ENCODE assay signal across 25 mouse cellular contexts in the genomic region with DNA sequence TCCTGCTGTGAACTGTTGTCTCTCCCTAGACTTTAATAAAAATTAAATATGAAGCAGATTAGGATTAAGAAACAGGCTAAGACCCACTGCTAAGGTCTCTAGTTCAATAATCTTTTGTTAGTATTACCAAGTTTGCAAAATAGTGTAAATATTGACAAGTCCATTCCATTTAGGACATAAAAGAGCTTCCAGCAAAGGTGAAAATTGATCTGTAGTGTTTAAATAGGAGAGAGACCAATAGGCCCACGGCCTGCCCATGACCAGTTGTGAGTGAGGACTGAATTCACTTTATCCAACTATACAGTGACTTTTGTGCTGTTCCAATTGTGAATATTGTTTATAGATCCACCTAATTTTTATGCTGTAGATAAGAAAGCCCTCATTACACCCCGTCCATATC. TPM values are rescaled to one million over a fixed set of nuclear protein-coding genes. Genes with fewer than 3 reads are reported as not detected.
"Had no signal": no experiment of that assay in that cellular context is flagged by ENCODE, and none has a peak within 500 bp of the region (broad histone marks: within the 10 kb centered on the region; RNA-seq: fewer than 3 reads in every experiment).

No protein-coding gene starts in this region.

- H3K4me2 ChIP-seq: kidney, embryonic 15.5 days; midbrain, embryonic 11.5 days had no signal

- H3K27me3 ChIP-seq: kidney, embryonic 15.5 days had no signal

- H3K4me3 ChIP-seq: kidney, embryonic 15.5 days; left cerebral cortex, adult 2 months had no signal

- H3K27ac ChIP-seq: kidney, embryonic 15.5 days; left cerebral cortex, adult 2 months; stomach, postnatal 0 days had no signal

- ATAC-seq: intestine, postnatal 0 days had no signal

- H3K9me3 ChIP-seq: kidney, embryonic 15.5 days had no signal

- H3K4me1 ChIP-seq: kidney, embryonic 15.5 days had no signal

- DNase-seq: kidney, adult 2 months; kidney, postnatal 10 days; kidney, postnatal 36 days; layer of hippocampus, postnatal 36 days; lung, adult 2 months; lung, postnatal 14 days; lung, postnatal 4 days; midbrain, embryonic 14.5 days; right cerebral cortex, postnatal 14 days; right cerebral cortex, postnatal 4 days; thymus, adult 2 months; thymus, postnatal 14 days; thymus, postnatal 4 days had no signal

- H3K36me3 ChIP-seq: kidney, embryonic 15.5 days had no signal

- H3K9ac ChIP-seq: kidney, embryonic 15.5 days had no signal

RNA-seq across cellular contexts. Expression of gene Gm10681, which starts 0.9 kb away (rescaled TPM):
- polyA plus RNA-seq: intestine, postnatal 0 days; limb, embryonic 11.5 days; limb, embryonic 14.5 days; lung, adult 2 months; lung, embryonic 16.5 days; midbrain, embryonic 11.5 days; midbrain, embryonic 14.5 days; midbrain, postnatal 0 days; neural tube, embryonic 11.5 days; neural tube, embryonic 14.5 days; stomach, embryonic 14.5 days; stomach, postnatal 0 days had no signal

RNA-seq across cellular contexts. Expression of gene Hsd3b5, which starts 42.3 kb away (rescaled TPM):
- polyA plus RNA-seq: intestine, postnatal 0 days; kidney, embryonic 15.5 days; limb, embryonic 11.5 days; limb, embryonic 14.5 days; lung, adult 2 months; lung, embryonic 16.5 days; midbrain, embryonic 11.5 days; midbrain, embryonic 14.5 days; midbrain, postnatal 0 days; neural tube, embryonic 11.5 days; neural tube, embryonic 14.5 days; stomach, embryonic 14.5 days; stomach, postnatal 0 days; thymus, adult 2 months had no signal
